Mouse (Mus musculus): ENCODE measurements around the gene Olfr575. TPM values are rescaled to one million over a fixed set of nuclear protein-coding genes. Genes with fewer than 3 reads are reported as not detected.

Gene Olfr575
- polyA plus RNA-seq (2014; fragmentation: Illumina TruSeq; extraction: RNeasy Lipid Tissue Mini Kit (QIAGEN cat#74804); ENCODE audit: low read depth, low replicate concordance), result not detected

GRCm38 (mm10) chr7:102958593-102958992, at the start of gene Olfr575:
TSS of gene Olfr575 (minus strand) at chr7:102958775.

DNA sequence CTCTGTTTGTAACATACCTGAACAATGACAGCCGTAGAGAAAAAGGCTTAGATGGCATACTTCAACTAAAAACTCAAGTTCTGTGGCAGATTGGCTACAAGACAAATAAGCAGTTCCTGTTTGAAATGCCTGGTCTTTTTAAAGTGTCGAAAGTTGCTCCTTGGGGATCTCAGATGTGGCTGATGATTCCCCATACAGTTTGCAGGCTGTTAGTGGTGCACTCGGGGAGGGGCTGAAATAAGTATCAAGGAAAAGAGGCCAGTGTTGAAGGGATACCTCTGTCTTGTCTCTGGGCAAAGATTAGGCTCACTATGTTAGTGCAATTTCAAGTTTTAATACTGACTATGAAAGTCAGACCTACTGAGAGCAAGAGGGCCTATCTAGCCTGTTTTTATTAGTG, 30.6 kb upstream of the Olfr575 start, which contains the start of gene Olfr578:
Olfr578 (minus strand) TSS at position 101 of the 400 bp plus-strand sequence.

GRCm38 (mm10) chr7:102975843-102976242, 17.3 kb upstream of the Olfr575 start, which contains the start of gene Olfr577:
TSS of gene Olfr577 (minus strand) at chr7:102975943.

GRCm38 (mm10) chr7:102962360-102962759, 3.8 kb upstream of the Olfr575 start, which contains the start of gene Olfr576:
TSS of gene Olfr576 (plus strand) at chr7:102962660.

DNA sequence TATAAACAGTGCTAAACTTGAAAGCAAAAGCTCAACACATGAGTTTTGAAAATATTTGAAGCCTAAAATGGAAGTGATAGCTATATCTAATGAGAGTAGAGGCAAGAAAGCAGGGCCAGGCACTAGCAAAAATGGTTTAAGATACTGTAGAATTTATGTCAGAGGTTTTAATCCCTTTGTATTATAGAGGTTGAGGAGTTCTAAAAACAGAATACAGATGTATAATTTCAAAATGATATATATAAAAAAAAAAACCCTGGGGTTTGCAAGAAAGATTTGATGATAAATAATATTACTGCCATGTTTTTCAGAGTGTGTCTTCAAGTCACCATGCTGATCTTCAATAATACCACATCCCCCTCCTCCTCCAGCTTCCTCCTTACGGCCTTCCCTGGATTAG, 10.4 kb downstream of the Olfr575 start, which contains the start of gene Olfr574:
Olfr574 (plus strand) TSS at position 301 of the 400 bp plus-strand sequence.

DNA sequence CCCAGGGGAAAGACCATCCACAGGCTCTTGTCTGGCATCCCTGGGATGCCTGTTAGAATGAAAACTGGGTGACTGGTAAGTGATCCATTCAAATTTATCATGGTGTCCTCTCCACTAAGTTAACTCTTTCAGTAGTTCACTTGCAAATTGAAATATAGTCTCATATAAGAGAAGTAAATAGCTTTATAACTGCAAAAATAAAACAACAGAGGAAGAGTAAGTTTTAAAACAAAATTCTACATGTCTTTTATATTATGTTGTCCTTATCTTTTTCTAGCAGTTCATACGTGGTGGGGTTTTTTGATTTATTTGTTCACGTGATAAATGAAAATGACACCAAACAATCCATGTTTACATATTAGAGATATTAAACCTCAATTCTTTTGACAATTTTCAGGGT, 16.1 kb downstream of the Olfr575 start, which contains the start of gene Olfr573-ps1:
Olfr573-ps1 (minus strand) TSS at position 101 of the 400 bp plus-strand sequence.

DNA sequence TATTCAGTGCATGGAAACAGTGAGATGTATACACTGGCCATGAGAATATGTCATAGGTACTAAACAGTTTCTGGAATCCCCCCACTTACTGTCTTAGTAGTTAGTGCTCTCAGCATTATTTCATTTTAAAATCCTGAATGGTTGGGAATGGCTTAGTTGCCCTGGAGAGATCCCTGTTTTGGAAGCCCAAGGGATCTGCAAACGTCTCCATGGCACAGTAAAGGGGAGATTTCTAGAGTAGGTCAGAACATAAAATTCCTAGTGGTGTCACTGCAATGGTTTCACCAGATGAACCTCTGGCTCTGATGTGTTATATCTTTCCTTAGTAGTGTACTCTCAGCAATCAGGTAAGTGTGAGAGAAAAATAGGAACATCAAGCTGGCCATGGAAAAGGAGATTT, 34.5 kb downstream of the Olfr575 start, which contains the start of gene Olfr572:
Olfr572 (plus strand) TSS at position 301 of the 400 bp plus-strand sequence.

GRCm38 (mm10) chr7:102917032-102917875, 41.3 kb downstream of the Olfr575 start, which contains the start of gene Olfr571:
TSS of gene Olfr571 (minus strand) at chr7:102917536.

Other genes with a start within 250 kb of the Olfr575 start
- not detected for gene Olfr33, start 239.7 kb downstream of the Olfr575 start, polyA plus RNA-seq (2014; fragmentation: Illumina TruSeq; extraction: RNeasy Lipid Tissue Mini Kit (QIAGEN cat#74804); ENCODE audit: low read depth, low replicate concordance)
- gene Olfr559, start 231.3 kb downstream of the Olfr575 start, polyA plus RNA-seq (2014; fragmentation: Illumina TruSeq; extraction: RNeasy Lipid Tissue Mini Kit (QIAGEN cat#74804); ENCODE audit: low read depth, low replicate concordance), result not detected
- 2.3 TPM for gene Olfr560, start 199.4 kb downstream of the Olfr575 start, polyA plus RNA-seq (2014; fragmentation: Illumina TruSeq; extraction: RNeasy Lipid Tissue Mini Kit (QIAGEN cat#74804); ENCODE audit: low read depth, low replicate concordance)
- 25.4 TPM for gene Olfr78, start 199.3 kb downstream of the Olfr575 start, polyA plus RNA-seq (2014; fragmentation: Illumina TruSeq; extraction: RNeasy Lipid Tissue Mini Kit (QIAGEN cat#74804); ENCODE audit: low read depth, low replicate concordance)
- not detected for gene Olfr561, start 187.6 kb downstream of the Olfr575 start, polyA plus RNA-seq (2014; fragmentation: Illumina TruSeq; extraction: RNeasy Lipid Tissue Mini Kit (QIAGEN cat#74804); ENCODE audit: low read depth, low replicate concordance)
- not detected for gene Olfr564, start 155.3 kb downstream of the Olfr575 start, polyA plus RNA-seq (2014; fragmentation: Illumina TruSeq; extraction: RNeasy Lipid Tissue Mini Kit (QIAGEN cat#74804); ENCODE audit: low read depth, low replicate concordance)
- not detected for gene Olfr566, start 100.0 kb downstream of the Olfr575 start, polyA plus RNA-seq (2014; fragmentation: Illumina TruSeq; extraction: RNeasy Lipid Tissue Mini Kit (QIAGEN cat#74804); ENCODE audit: low read depth, low replicate concordance)
- gene Olfr568, start 81.7 kb downstream of the Olfr575 start, polyA plus RNA-seq (2014; fragmentation: Illumina TruSeq; extraction: RNeasy Lipid Tissue Mini Kit (QIAGEN cat#74804); ENCODE audit: low read depth, low replicate concordance), result not detected
- gene Olfr569, start 67.9 kb downstream of the Olfr575 start, polyA plus RNA-seq (2014; fragmentation: Illumina TruSeq; extraction: RNeasy Lipid Tissue Mini Kit (QIAGEN cat#74804); ENCODE audit: low read depth, low replicate concordance), result not detected
- gene Olfr570, start 64.2 kb downstream of the Olfr575 start, polyA plus RNA-seq (2014; fragmentation: Illumina TruSeq; extraction: RNeasy Lipid Tissue Mini Kit (QIAGEN cat#74804); ENCODE audit: low read depth, low replicate concordance), result not detected
- gene Olfr571, start 41.2 kb downstream of the Olfr575 start, polyA plus RNA-seq (2014; fragmentation: Illumina TruSeq; extraction: RNeasy Lipid Tissue Mini Kit (QIAGEN cat#74804); ENCODE audit: low read depth, low replicate concordance), result not detected
- gene Olfr572, start 34.4 kb downstream of the Olfr575 start, polyA plus RNA-seq (2014; fragmentation: Illumina TruSeq; extraction: RNeasy Lipid Tissue Mini Kit (QIAGEN cat#74804); ENCODE audit: low read depth, low replicate concordance), result not detected
- gene Olfr573-ps1, start 16.2 kb downstream of the Olfr575 start, polyA plus RNA-seq (2014; fragmentation: Illumina TruSeq; extraction: RNeasy Lipid Tissue Mini Kit (QIAGEN cat#74804); ENCODE audit: low read depth, low replicate concordance), result not detected
- not detected for gene Olfr574, start 10.3 kb downstream of the Olfr575 start, polyA plus RNA-seq (2014; fragmentation: Illumina TruSeq; extraction: RNeasy Lipid Tissue Mini Kit (QIAGEN cat#74804); ENCODE audit: low read depth, low replicate concordance)
- not detected for gene Olfr576, start 3.9 kb upstream of the Olfr575 start, polyA plus RNA-seq (2014; fragmentation: Illumina TruSeq; extraction: RNeasy Lipid Tissue Mini Kit (QIAGEN cat#74804); ENCODE audit: low read depth, low replicate concordance)
- gene Olfr577, start 17.2 kb upstream of the Olfr575 start, polyA plus RNA-seq (2014; fragmentation: Illumina TruSeq; extraction: RNeasy Lipid Tissue Mini Kit (QIAGEN cat#74804); ENCODE audit: low read depth, low replicate concordance), result not detected
- not detected for gene Olfr578, start 30.5 kb upstream of the Olfr575 start, polyA plus RNA-seq (2014; fragmentation: Illumina TruSeq; extraction: RNeasy Lipid Tissue Mini Kit (QIAGEN cat#74804); ENCODE audit: low read depth, low replicate concordance)
- not detected for gene Olfr582, start 79.2 kb upstream of the Olfr575 start, polyA plus RNA-seq (2014; fragmentation: Illumina TruSeq; extraction: RNeasy Lipid Tissue Mini Kit (QIAGEN cat#74804); ENCODE audit: low read depth, low replicate concordance)
- gene Olfr583, start 92.5 kb upstream of the Olfr575 start, polyA plus RNA-seq (2014; fragmentation: Illumina TruSeq; extraction: RNeasy Lipid Tissue Mini Kit (QIAGEN cat#74804); ENCODE audit: low read depth, low replicate concordance), result not detected
- gene Olfr584, start 123.1 kb upstream of the Olfr575 start, polyA plus RNA-seq (2014; fragmentation: Illumina TruSeq; extraction: RNeasy Lipid Tissue Mini Kit (QIAGEN cat#74804); ENCODE audit: low read depth, low replicate concordance), result not detected
- gene Olfr585, start 138.9 kb upstream of the Olfr575 start, polyA plus RNA-seq (2014; fragmentation: Illumina TruSeq; extraction: RNeasy Lipid Tissue Mini Kit (QIAGEN cat#74804); ENCODE audit: low read depth, low replicate concordance), result not detected
- not detected for gene Olfr586, start 166.9 kb upstream of the Olfr575 start, polyA plus RNA-seq (2014; fragmentation: Illumina TruSeq; extraction: RNeasy Lipid Tissue Mini Kit (QIAGEN cat#74804); ENCODE audit: low read depth, low replicate concordance)
- not detected for gene Olfr588-ps1, start 182.1 kb upstream of the Olfr575 start, polyA plus RNA-seq (2014; fragmentation: Illumina TruSeq; extraction: RNeasy Lipid Tissue Mini Kit (QIAGEN cat#74804); ENCODE audit: low read depth, low replicate concordance)
- not detected for gene Olfr589, start 197.6 kb upstream of the Olfr575 start, polyA plus RNA-seq (2014; fragmentation: Illumina TruSeq; extraction: RNeasy Lipid Tissue Mini Kit (QIAGEN cat#74804); ENCODE audit: low read depth, low replicate concordance)
- not detected for gene Olfr591, start 219.6 kb upstream of the Olfr575 start, polyA plus RNA-seq (2014; fragmentation: Illumina TruSeq; extraction: RNeasy Lipid Tissue Mini Kit (QIAGEN cat#74804); ENCODE audit: low read depth, low replicate concordance)
- gene Olfr592, start 226.0 kb upstream of the Olfr575 start, polyA plus RNA-seq (2014; fragmentation: Illumina TruSeq; extraction: RNeasy Lipid Tissue Mini Kit (QIAGEN cat#74804); ENCODE audit: low read depth, low replicate concordance), result not detected

Measured in sigmoid colon, adult 10 weeks (tissue).